Mouse (Mus musculus) ES-Bruce4 (cell line): ENCODE results near the gene Mrpl42. TPM values are rescaled to one million over a fixed set of nuclear protein-coding genes. Genes with fewer than 3 reads are reported as not detected.
A peak's percentile ranks its signal among the peaks of the same experiment; 100 is the strongest.

Experiments
- H3K27ac ChIP-seq: 2 replicates; pipeline ENCODE4 v1.5.1; 2012; ENCODE audit warnings: low read length, inconsistent platforms; ENCODE audit not compliant: insufficient read depth
- H3K27me3 ChIP-seq: 2 replicates; pipeline ENCODE4 v1.6.1; 2012; ENCODE audit warnings: mild to moderate bottlenecking, low read length, inconsistent platforms; ENCODE audit not compliant: control insufficient read depth, poor library complexity, insufficient read depth, severe bottlenecking
- H3K36me3 ChIP-seq: 2 replicates; pipeline ENCODE4 v1.6.1; 2012; ENCODE audit warnings: inconsistent platforms, mild to moderate bottlenecking, low read length, moderate library complexity; ENCODE audit not compliant: control insufficient read depth, poor library complexity, insufficient read depth, severe bottlenecking
- H3K4me1 ChIP-seq: one replicate; pipeline ENCODE4 v1.8.1; 2011; ENCODE audit warnings: low read length; ENCODE audit not compliant: control insufficient read depth, insufficient read depth
- H3K4me3 ChIP-seq: 2 replicates; pipeline ENCODE4 v1.5.1; 2011; ENCODE audit warnings: low read depth, mild to moderate bottlenecking, low read length
- H3K9ac ChIP-seq: 2 replicates; pipeline ENCODE4 v1.6.1; 2012; ENCODE audit warnings: low read depth, mild to moderate bottlenecking, inconsistent platforms; ENCODE audit not compliant: poor library complexity, severe bottlenecking
- H3K9me3 ChIP-seq: replicated peaks from 2 replicates; pipeline ENCODE4 v1.6.1; 2012; ENCODE audit warnings: mild to moderate bottlenecking, low read length, inconsistent platforms; ENCODE audit not compliant: control insufficient read depth, poor library complexity, insufficient read depth, severe bottlenecking
- CTCF ChIP-seq: IDR thresholded peaks from one replicate; pipeline ENCODE4 v1.8.1; 2011; ENCODE audit warnings: low read depth, low read length
- EP300 ChIP-seq: IDR thresholded peaks from 2 replicates; pipeline ENCODE4 v1.6.1; 2011; ENCODE audit warnings: low read depth, low read length; ENCODE audit not compliant: insufficient read depth
- POLR2A ChIP-seq: IDR thresholded peaks from one replicate; pipeline ENCODE4 v1.8.1; 2011; ENCODE audit warnings: low read length; ENCODE audit not compliant: insufficient read depth
- polyA plus RNA-seq: library from polyadenylated mRNA; stranded (reverse); fragments of >200 nt; gene quantifications from 2 replicates; pipeline ENCODE4 v1.2.4, GENCODE M21; 2011; ENCODE audit warnings: low read depth; ENCODE audit not compliant: missing spikeins, insufficient read depth, insufficient read length

Gene Mrpl42
- polyA plus RNA-seq, 1 experiment: 238 TPM

DNA sequence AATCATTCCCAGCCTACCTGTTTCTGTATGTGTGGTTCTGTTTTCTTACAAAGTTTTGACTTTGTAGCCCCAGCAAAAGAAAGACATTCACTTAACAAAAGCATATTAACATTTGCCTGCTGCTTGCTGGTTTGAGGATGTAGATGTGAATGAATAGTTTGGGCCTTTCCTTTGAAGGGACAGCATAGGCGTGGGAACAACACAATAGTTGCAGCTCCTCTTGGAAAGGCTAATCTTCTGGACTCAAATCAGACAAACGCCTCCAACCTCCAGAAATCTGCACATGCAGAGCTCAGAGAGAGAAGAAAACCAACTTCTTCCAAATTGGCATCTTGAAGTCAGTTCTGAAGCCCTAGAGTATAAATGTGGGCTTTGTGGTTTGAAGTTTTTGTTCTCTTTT is 42.9 kb upstream of the Mrpl42 start:
- peak overlapping the region; percentile 72; the same call in 1 of the 2 replicates for H3K27ac ChIP-seq
- H3K9ac ChIP-seq: no peak overlapping the region
- H3K9me3 ChIP-seq: no peaks in the 10 kb centered on the region
- TF ChIP-seq EP300: no peak
- no peak for TF ChIP-seq CTCF
- TF ChIP-seq POLR2A: no peak
- no peaks in the 10 kb centered on the region for H3K4me1 ChIP-seq
- no peak overlapping the region for H3K4me3 ChIP-seq
- no peaks in the 10 kb centered on the region for H3K27me3 ChIP-seq
- H3K36me3 ChIP-seq: peaks cover 52% of the 10 kb centered on the region

DNA sequence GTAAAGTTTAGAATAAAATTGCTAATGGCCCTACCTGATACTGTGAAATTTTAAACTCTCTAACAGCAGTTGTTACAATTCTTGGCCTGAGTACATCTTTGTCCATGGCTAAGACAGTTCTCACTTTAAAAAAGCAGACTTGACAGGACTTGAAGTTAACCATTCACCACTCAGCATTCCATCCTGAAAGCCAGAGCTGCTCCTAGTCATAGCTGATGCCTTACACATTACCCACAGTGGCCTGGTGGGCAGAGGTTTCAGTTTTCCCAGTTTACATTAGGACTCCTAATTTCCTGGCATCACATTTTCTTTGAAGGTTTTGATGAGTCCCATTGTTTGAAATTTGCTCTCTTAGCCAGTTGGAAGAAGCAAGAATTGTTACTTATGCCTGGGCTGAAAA is 42.3 kb upstream of the Mrpl42 start:
- peaks cover 46% of the 10 kb centered on the region for H3K36me3 ChIP-seq
- H3K4me1 ChIP-seq: no peaks in the 10 kb centered on the region
- peak overlapping the region; percentile 17 for H3K27ac ChIP-seq
- no peaks in the 10 kb centered on the region for H3K9me3 ChIP-seq
- no peaks in the 10 kb centered on the region for H3K27me3 ChIP-seq
- H3K9ac ChIP-seq: no peak overlapping the region
- H3K4me3 ChIP-seq: no peak overlapping the region
- TF ChIP-seq EP300: no peak
- no peak for TF ChIP-seq CTCF
- TF ChIP-seq POLR2A: no peak

DNA sequence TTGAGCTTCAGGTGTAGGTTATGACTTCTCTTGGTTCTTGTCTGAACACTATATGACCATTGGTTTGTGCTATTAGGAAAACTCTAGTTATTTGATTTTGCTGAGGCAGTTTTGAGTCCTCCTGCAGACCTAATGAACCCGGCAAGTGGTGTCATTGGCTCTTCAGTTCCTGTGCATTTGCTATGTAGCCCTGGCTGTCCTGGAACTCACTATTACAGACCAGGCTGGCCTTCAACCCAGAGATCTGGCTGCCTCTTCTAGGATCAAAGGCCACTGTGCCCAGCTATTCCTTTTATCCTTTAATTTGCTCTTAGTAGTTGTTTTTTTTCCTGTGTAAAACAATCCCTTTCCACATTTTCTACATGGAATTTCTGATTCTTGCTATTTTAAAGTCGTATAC is 41.6 kb upstream of the Mrpl42 start:
- Histone ChIP-seq H3K9me3 (no peaks in the 10 kb centered on the region), H3K9ac (no peak overlapping the region), H3K4me3 (no peak overlapping the region), H3K36me3 (peaks cover 42% of the 10 kb centered on the region), H3K27ac (no peak overlapping the region), H3K27me3 (no peaks in the 10 kb centered on the region), H3K4me1 (no peaks in the 10 kb centered on the region)
- no peak for TF ChIP-seq POLR2A
- TF ChIP-seq CTCF: no peak
- no peak for TF ChIP-seq EP300

DNA sequence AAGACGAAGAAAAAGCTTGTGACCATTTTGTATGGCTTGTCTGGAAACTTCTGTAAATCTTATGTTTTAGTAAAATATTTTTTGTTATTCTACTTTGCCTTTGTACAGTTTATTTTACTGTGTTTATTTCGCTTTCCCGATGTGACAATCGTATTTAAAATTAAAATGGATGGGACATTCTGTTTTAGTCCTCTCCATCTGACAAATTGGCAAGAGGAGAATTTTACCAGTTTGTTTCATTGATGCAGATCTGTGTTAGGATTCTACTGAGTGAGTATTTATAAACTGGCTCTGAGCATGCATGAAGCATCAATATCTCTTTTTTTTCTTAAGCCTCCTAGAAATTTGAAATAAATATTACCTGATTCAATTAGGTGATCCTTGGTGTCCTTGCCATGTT is 41.2 kb upstream of the Mrpl42 start:
- Histone ChIP-seq H3K9me3 (no peaks in the 10 kb centered on the region), H3K36me3 (peaks cover 37% of the 10 kb centered on the region), H3K4me1 (no peaks in the 10 kb centered on the region), H3K4me3 (no peak overlapping the region), H3K27ac (no peak overlapping the region), H3K27me3 (no peaks in the 10 kb centered on the region), H3K9ac (no peak overlapping the region)
- TF ChIP-seq CTCF (no peak), POLR2A (no peak), EP300 (no peak)

DNA sequence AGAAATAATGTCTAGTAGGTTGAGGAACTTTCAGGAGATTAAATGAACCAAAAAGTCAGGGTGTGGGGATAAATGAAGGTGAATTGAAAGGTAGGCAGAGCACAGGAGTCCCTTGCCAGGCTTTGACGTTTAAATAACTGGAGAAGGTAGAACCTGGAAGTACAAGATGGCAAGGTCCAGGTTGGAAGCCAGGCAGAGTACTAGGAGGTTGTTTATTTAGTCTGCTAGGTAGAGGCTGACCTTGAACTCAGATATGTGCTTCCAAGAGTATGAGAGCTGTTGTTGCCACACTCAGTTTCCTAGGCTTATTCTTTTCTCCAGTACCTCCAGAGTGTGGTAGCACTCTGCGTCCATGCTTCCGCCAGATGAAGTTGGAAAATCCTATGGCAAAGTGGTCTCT is 38.1 kb upstream of the Mrpl42 start:
- TF ChIP-seq CTCF: no peak
- no peak for TF ChIP-seq POLR2A
- no peak for TF ChIP-seq EP300
- H3K27ac ChIP-seq: no peak overlapping the region
- H3K9me3 ChIP-seq: no peaks in the 10 kb centered on the region
- H3K27me3 ChIP-seq: no peaks in the 10 kb centered on the region
- H3K9ac ChIP-seq: no peak overlapping the region
- no peaks in the 10 kb centered on the region for H3K4me1 ChIP-seq
- H3K4me3 ChIP-seq: no peak overlapping the region
- peaks cover 15% of the 10 kb centered on the region for H3K36me3 ChIP-seq

DNA sequence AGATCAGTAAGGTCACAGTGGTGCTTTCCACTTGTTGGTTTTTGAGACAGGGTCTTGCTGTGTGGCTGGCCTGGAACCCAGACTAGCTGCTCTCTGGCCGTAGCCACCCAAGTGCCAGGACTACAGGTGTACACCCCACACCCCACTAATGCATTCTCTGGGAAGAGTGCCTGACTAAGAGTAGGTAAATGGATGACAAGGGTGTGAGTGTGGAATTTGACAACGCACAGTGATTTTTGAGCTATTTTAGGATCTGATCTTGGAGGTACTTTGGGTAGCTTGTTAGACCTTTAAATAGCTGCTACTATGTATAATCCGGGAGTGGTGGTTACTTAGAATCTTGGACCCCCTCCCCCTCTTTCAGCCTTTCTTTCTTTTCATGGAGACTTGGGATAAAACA is 37.5 kb upstream of the Mrpl42 start:
- no peak overlapping the region for H3K9ac ChIP-seq
- H3K4me3 ChIP-seq: no peak overlapping the region
- H3K27me3 ChIP-seq: no peaks in the 10 kb centered on the region
- H3K36me3 ChIP-seq: peaks cover 11% of the 10 kb centered on the region
- no peaks in the 10 kb centered on the region for H3K9me3 ChIP-seq
- TF ChIP-seq POLR2A (no peak), CTCF (no peak), EP300 (no peak)
- no peak overlapping the region for H3K27ac ChIP-seq
- H3K4me1 ChIP-seq: no peaks in the 10 kb centered on the region
